Mouse (Mus musculus) heart, embryonic 16.5 days (tissue): ENCODE results near the gene Tssc4. TPM values are rescaled to one million over a fixed set of nuclear protein-coding genes. Genes with fewer than 3 reads are reported as not detected.
A peak's percentile ranks its signal among the peaks of the same experiment; 100 is the strongest.

Experiments used
- ATAC-seq: fragments of 200-750 bp; cut with Nextera tagmentation; replicated peaks from 2 replicates; pipeline ENCODE4 v1.8.0; 2017; ENCODE audit warnings: moderate number of reproducible peaks; ENCODE audit not compliant: insufficient read depth, low FRiP score; ENCODE audit errors: extremely low read depth
- H3K27ac ChIP-seq: fragments of 300-500 bp; sonication (generic); 2 replicates; pipeline ENCODE4 v1.5.1; 2014; ENCODE audit warnings: mild to moderate bottlenecking, low read length, control low read depth, moderate library complexity
- H3K27me3 ChIP-seq: fragments of 300-500 bp; sonication (generic); 2 replicates; pipeline ENCODE4 v1.6.1; 2014; ENCODE audit warnings: low read length, mixed read lengths; ENCODE audit not compliant: control insufficient read depth, insufficient read depth
- H3K36me3 ChIP-seq: fragments of 300-500 bp; sonication (generic); 2 replicates; pipeline ENCODE4 v1.6.1; 2014; ENCODE audit not compliant: control insufficient read depth, insufficient read depth
- H3K4me1 ChIP-seq: fragments of 300-500 bp; sonication (generic); 2 replicates; pipeline ENCODE4 v1.6.1; 2014; ENCODE audit warnings: low read length, mixed read lengths; ENCODE audit not compliant: control insufficient read depth, insufficient read depth
- H3K4me2 ChIP-seq: fragments of 300-500 bp; sonication (generic); 2 replicates; pipeline ENCODE4 v1.6.1; 2014; ENCODE audit warnings: low read depth, mild to moderate bottlenecking, control low read depth, low read length
- H3K4me3 ChIP-seq: fragments of 300-500 bp; sonication (generic); 2 replicates; pipeline ENCODE4 v1.5.1; 2014; ENCODE audit warnings: mild to moderate bottlenecking, control low read depth, low read length
- H3K9ac ChIP-seq: fragments of 300-500 bp; sonication (generic); 2 replicates; pipeline ENCODE4 v1.6.1; 2014; ENCODE audit warnings: low read length, control low read depth
- H3K9me3 ChIP-seq: fragments of 300-500 bp; sonication (generic); replicated peaks from 2 replicates; pipeline ENCODE4 v1.6.1; 2016; ENCODE audit warnings: low read length; ENCODE audit not compliant: control insufficient read depth
- WGBS: fragments of 180-500 bp; shearing (Covaris S2); extraction: QIAGEN DNeasy Blood & Tissue Kit; methylation state at CpG from one replicate; pipeline ENCODE4 v1.1.7; 2014; 5-methylcytosine and 5-hydroxymethylcytosine counted together
- polyA plus RNA-seq: library from polyadenylated mRNA; unstranded; fragments of >200 nt; fragmentation: Nextera tagmentation; extraction: Ambion mirVana; gene quantifications from 2 replicates; pipeline ENCODE4 v1.2.1, GENCODE M21; 2015

Tssc4 gene
- polyA plus RNA-seq, 1 experiment from 2014 or later: 59.2 TPM

GRCm38 (mm10) chr7:143094592-143095553, 25.8 kb downstream of the Tssc4 start, which contains the start of gene Trpm5:
Gene Trpm5 (minus strand): TSS chr7:143094642.
- H3K4me3 ChIP-seq: no peak within 1 kb of the TSS
- H3K4me1 ChIP-seq: 0 out of 2 replicates have a peak, but pooled peaks cover 2% of the 10 kb centered on the region
- peak; percentile 58 for ATAC-seq
- no peaks in the 10 kb centered on the region for H3K9me3 ChIP-seq
- H3K27me3 ChIP-seq: peaks cover 5% of the 10 kb centered on the region
- no peak within 1 kb of the TSS for H3K9ac ChIP-seq
- 37% methylated on average over 10 of the region's 10 CpGs for whole genome bisulfite sequencing
- peak within 1 kb of the TSS; percentile 20; the same call in 1 of the 2 replicates for H3K4me2 ChIP-seq
- H3K27ac ChIP-seq: no peak within 1 kb of the TSS
- no peaks in the 10 kb centered on the region for H3K36me3 ChIP-seq

GRCm38 (mm10) chr7:143095554-143095907, 26.5 kb downstream of the Tssc4 start:
- Histone ChIP-seq H3K4me3 (no peak overlapping the region), H3K36me3 (no peaks in the 10 kb centered on the region), H3K9me3 (no peaks in the 10 kb centered on the region), H3K4me2 (no peak overlapping the region), H3K9ac (no peak overlapping the region), H3K27me3 (0 out of 2 replicates have a peak, but pooled peaks cover 4% of the 10 kb centered on the region), H3K4me1 (peaks cover 2% of the 10 kb centered on the region; the same call in 1 of the 2 replicates), H3K27ac (no peak overlapping the region)
- 56% methylated on average over 1 of the region's 1 CpGs for WGBS
- no peak; the same call in 1 of the 2 replicates for ATAC-seq

GRCm38 (mm10) chr7:143100759-143101158, 31.7 kb downstream of the Tssc4 start:
- Histone ChIP-seq H3K9ac (no peak overlapping the region), H3K36me3 (no peaks in the 10 kb centered on the region), H3K9me3 (peaks cover 2% of the 10 kb centered on the region; the same call in 1 of the 2 replicates), H3K4me2 (no peak overlapping the region), H3K27me3 (peaks cover under 1% of the 10 kb centered on the region), H3K27ac (no peak overlapping the region), H3K4me3 (no peak overlapping the region), H3K4me1 (peaks cover 4% of the 10 kb centered on the region)
- no peak for ATAC-seq
- WGBS: 49% methylated on average over 4 of the region's 4 CpGs

- Histone ChIP-seq H3K9ac (no peak overlapping the region), H3K4me2 (no peak overlapping the region), H3K36me3 (no peaks in the 10 kb centered on the region), H3K4me3 (no peak overlapping the region), H3K27ac (no peak overlapping the region), H3K4me1 (peaks cover 20% of the 10 kb centered on the region), H3K9me3 (peaks cover 2% of the 10 kb centered on the region; the same call in 1 of the 2 replicates), H3K27me3 (peaks cover 18% of the 10 kb centered on the region)
- 52% methylated on average over 11 of the region's 11 CpGs for WGBS
- no peak for ATAC-seq
Observed at GRCm38 (mm10) chr7:143105258-143105897, 36.3 kb downstream of the Tssc4 start.

- Histone ChIP-seq H3K27ac (peak within 1 kb of the TSS; percentile 96), H3K9me3 (peaks cover 2% of the 10 kb centered on the region; the same call in 1 of the 2 replicates), H3K36me3 (no peaks in the 10 kb centered on the region), H3K27me3 (peaks cover 18% of the 10 kb centered on the region), H3K4me1 (peaks cover 23% of the 10 kb centered on the region), H3K9ac (peak within 1 kb of the TSS; percentile 91), H3K4me2 (peak within 1 kb of the TSS; percentile 81), H3K4me3 (peak within 1 kb of the TSS; percentile 72)
- WGBS: 71% methylated on average over 4 of the region's 4 CpGs
- no peak for ATAC-seq
Observed at GRCm38 (mm10) chr7:143106062-143106461, 37.0 kb downstream of the Tssc4 start, which contains the start of gene Kcnq1. Gene Kcnq1 (plus strand): TSS chr7:143106362.

- Histone ChIP-seq H3K9ac (peak overlapping the region; percentile 91), H3K36me3 (no peaks in the 10 kb centered on the region), H3K9me3 (no peaks in the 10 kb centered on the region), H3K4me2 (peak overlapping the region; percentile 81), H3K27ac (peak overlapping the region; percentile 96), H3K4me1 (peaks cover 27% of the 10 kb centered on the region), H3K27me3 (peaks cover 18% of the 10 kb centered on the region), H3K4me3 (peak overlapping the region; percentile 72)
- WGBS: 5% methylated on average over 57 of the region's 57 CpGs
- ATAC-seq: peak; percentile 39
Observed at GRCm38 (mm10) chr7:143106672-143107465, 37.8 kb downstream of the Tssc4 start.

- WGBS: 29% methylated on average over 5 of the region's 5 CpGs
Observed at GRCm38 (mm10) chr7:143108200-143108599, 39.2 kb downstream of the Tssc4 start.

GRCm38 (mm10) chr7:143108996-143109660, 40.1 kb downstream of the Tssc4 start:
- Histone ChIP-seq H3K4me2 (peak overlapping the region; percentile 81), H3K4me3 (peak overlapping the region; percentile 72), H3K4me1 (peaks cover 37% of the 10 kb centered on the region), H3K36me3 (no peaks in the 10 kb centered on the region), H3K27me3 (peaks cover 18% of the 10 kb centered on the region), H3K9me3 (no peaks in the 10 kb centered on the region), H3K9ac (peak overlapping the region; percentile 91), H3K27ac (peak overlapping the region; percentile 96)
- no peak for ATAC-seq
- WGBS: 18% methylated on average over 3 of the region's 3 CpGs

More at GRCm38 (mm10) chr7:143108200-143108599, 39.2 kb downstream of the Tssc4 start:
- Histone ChIP-seq H3K9me3 (no peaks in the 10 kb centered on the region), H3K4me3 (peak overlapping the region; percentile 72), H3K27ac (peak overlapping the region; percentile 96), H3K27me3 (peaks cover 18% of the 10 kb centered on the region), H3K9ac (peak overlapping the region; percentile 91), H3K4me2 (peak overlapping the region; percentile 81), H3K36me3 (no peaks in the 10 kb centered on the region), H3K4me1 (peaks cover 36% of the 10 kb centered on the region)
- peak; percentile 11; the same call in 1 of the 2 replicates for ATAC-seq
